Mouse (Mus musculus) liver, postnatal 0 days (tissue): ENCODE data around the gene Mtnr1b.
A peak's percentile ranks its signal among the peaks of the same experiment; 100 is the strongest.

Experiments
- CTCF ChIP-seq: sonication (generic); IDR thresholded peaks from 2 replicates; pipeline ENCODE4 v1.5.1; 2016; ENCODE audit warnings: antibody characterized with exemption, low read depth
- EP300 ChIP-seq: IDR thresholded peaks from 2 replicates; pipeline ENCODE4 v1.6.1; 2016; ENCODE audit warnings: antibody characterized with exemption, low read depth, mild to moderate bottlenecking

DNA sequence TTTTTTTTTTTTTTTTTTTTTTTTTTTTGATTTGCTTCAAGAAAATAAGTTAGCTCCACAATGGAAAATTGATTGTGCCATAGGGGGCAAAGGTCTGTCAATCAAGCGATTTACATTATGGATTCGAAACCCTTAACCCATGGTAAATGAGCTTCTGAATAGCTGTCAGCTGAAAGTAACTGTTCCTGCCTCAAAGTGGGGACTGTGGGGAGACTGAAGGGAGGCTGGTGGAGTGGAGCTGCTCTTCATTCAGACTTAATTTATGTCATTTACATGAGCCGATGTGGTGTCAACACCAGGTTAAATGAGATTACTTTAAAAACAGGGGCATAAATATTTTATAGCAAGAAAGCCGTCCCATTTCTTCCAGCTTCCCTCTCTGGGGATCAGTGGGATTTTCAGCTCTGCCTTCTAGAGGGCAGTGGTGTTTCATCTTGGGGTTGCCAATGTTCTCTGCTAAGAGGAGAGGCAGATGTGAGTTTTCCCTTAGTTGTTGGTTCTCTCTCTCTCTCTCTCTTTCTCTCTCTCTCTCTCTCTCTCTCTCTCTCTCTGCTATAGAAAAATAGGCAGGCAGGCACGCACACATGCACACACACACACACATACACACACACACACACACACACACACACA lies 45.1 kb upstream of the Mtnr1b start:
- TF ChIP-seq CTCF (peak; percentile 46), EP300 (no peak)
